Mouse (Mus musculus) heart, postnatal 0 days (tissue): ENCODE data around the gene Oat.

Source experiments
- CTCF ChIP-seq: IDR thresholded peaks from 2 replicates; pipeline ENCODE4 v1.5.1; 2016; ENCODE audit warnings: antibody characterized with exemption, control low read depth, low read depth
- EP300 ChIP-seq: IDR thresholded peaks from 2 replicates; pipeline ENCODE4 v1.6.1; 2016; ENCODE audit warnings: antibody characterized with exemption, low read depth

DNA sequence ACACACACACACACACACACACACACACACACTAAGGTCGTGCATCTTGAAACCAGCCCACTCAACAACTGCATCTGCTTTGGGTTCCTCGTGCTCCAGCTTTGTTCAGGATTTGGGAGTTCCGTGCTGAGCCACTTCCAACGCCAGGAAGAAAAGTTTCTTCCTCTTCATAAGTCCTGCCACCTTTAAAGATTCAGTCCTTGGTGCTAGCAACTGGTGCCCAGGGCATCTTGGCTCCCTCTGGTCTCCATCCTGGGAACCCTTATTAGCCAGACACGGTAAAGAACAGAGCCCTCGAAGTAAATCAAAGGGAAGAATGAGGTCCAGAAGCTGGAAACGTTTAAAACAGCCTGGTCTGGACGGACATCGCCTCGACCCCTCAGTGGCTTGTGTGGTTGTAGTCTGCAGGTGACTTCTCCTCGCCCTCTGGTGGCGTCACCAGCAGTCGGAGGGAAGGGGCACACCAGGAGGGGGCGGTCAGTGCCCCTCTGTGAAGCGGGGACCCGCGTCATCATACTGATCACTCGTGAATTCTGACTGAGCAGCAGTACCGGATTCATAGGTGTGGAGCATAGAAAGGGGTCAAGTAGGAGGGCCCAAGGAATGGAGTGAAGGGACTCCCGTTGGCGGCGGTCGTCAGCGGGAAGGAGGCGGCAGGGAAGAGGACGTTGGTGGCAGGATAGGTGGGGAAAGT lies 20.5 kb upstream of the Oat start:
- TF ChIP-seq CTCF (peak; percentile 31), EP300 (no peak)
